Mouse (Mus musculus) E14TG2a.4 (cell line): ENCODE measurements at regions not wholly inside any gene's neighbourhood (a gene's known extent, or its start where the extent isn't known, plus 50 kb on each side); places are given as distances from the start of the nearest gene placed in this dataset.
A peak's percentile ranks its signal among the peaks of the same experiment; 100 is the strongest.

Experiments used
- CTCF ChIP-seq: conservative IDR thresholded peaks from 2 replicates; pipeline ENCODE4 v1.5.1; 2014; ENCODE audit warnings: low read length
- POU5F1 ChIP-seq: IDR thresholded peaks from 2 replicates; pipeline ENCODE4 v1.6.1; 2014; ENCODE audit warnings: low read length, borderline replicate concordance

GRCm38 (mm10) chr7:72400056-72400455, 93.6 kb upstream of the Mctp2 start:
- peak; percentile 61 for TF ChIP-seq CTCF
- TF ChIP-seq POU5F1 = no peak
